Mouse (Mus musculus) adrenal gland, postnatal 14 days (tissue): Measurements from ENCODE around the gene Cggbp1. TPM values are rescaled to one million over a fixed set of nuclear protein-coding genes. Genes with fewer than 3 reads are reported as not detected.

ENCODE experiments used
- total RNA-seq: library from RNA; stranded (reverse); gene quantifications from 2 replicates; pipeline ENCODE4 v1.2.3, GENCODE M21; 2021

Gene Cggbp1
- total RNA-seq, 1 experiment from 2014 or later: 131 TPM

Other genes starting within 250 kb of the Cggbp1 start
- not detected in 2 replicates for gene Csnka2ip, start 249.6 kb upstream of the Cggbp1 start, total RNA-seq
- gene 4930453N24Rik, start 80.8 kb upstream of the Cggbp1 start, total RNA-seq: 35.9 and 39.9 TPM in 2 replicates
- 19.3 and 20.3 TPM in 2 replicates for gene Zfp654, start 344 bp upstream of the Cggbp1 start, total RNA-seq